ENCODE assay signal across 18 mouse cellular contexts in the genomic region with DNA sequence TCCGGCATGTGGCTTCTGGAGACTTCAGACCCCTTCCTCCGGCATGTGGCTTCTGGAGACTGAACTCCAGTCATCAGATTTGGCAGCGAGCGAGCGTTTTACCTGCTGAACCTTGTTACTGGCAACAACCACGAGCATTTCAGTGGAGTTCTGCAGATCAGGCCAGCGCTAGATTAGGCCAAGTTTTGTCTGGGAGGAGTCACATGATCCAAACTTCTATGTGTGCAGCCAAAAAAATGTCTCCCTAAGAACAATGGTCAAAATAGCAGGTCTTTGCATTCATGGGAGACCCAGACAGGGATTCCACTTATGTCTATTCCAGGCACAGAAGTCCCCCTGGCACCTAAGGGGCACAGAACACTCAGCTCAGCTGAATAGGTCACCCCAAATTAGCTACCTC. TPM values are rescaled to one million over a fixed set of nuclear protein-coding genes. Genes with fewer than 3 reads are reported as not detected.
DNase-seq lines count a peak whose midpoint lies in the region; ATAC-seq and TF ChIP-seq lines count a peak whose summit lies in the region.
"Had no signal": no experiment of that assay in that cellular context is flagged by ENCODE, and none has a peak within 500 bp of the region (broad histone marks: within the 10 kb centered on the region; RNA-seq: fewer than 3 reads in every experiment).

No protein-coding gene starts in this region.

- peak; percentile 85 for DNase-seq in kidney, adult 2 months
- peak; percentile 82 for DNase-seq in fat pad, adult 2 months (ENCODE audit: extremely low read depth, low read depth, low spot score)
- peak; percentile 53 for DNase-seq in kidney, postnatal 14 days
- no peak for DNase-seq in left cerebral cortex, postnatal 14 days (ENCODE audit: low spot score in 2 of 2)
- DNase-seq: adrenal gland, adult 8-10 months; cerebellum, postnatal 10 days; left cerebral cortex, postnatal 4 days; liver; lung, adult 18-20 months; thymus, postnatal 25 days had no signal

- no peak for TF ChIP-seq CTCF in kidney, adult 2 months (conservative IDR thresholded peaks at IDR 0.05; ENCODE audit: insufficient read depth, insufficient read length, low read depth, low read length)

- H3K36me3 ChIP-seq in heart, embryonic 14.5 days (ENCODE audit: control insufficient read depth, insufficient read depth, low read length): peaks cover 33% of the 10 kb centered on the region
- H3K36me3 ChIP-seq in heart, embryonic 11.5 days (ENCODE audit: control insufficient read depth, insufficient read depth, low read length): no peaks in the 10 kb centered on the region; the same call in 1 of the 2 replicates
- H3K36me3 ChIP-seq in kidney, adult 2 months (ENCODE audit: control insufficient read depth, insufficient read depth, low read length): no peaks in the 10 kb centered on the region; the same call in 1 of the 2 replicates
- no peaks in the 10 kb centered on the region for H3K36me3 ChIP-seq in kidney, embryonic 15.5 days
- H3K36me3 ChIP-seq: embryonic facial prominence, embryonic 13.5 days; hindbrain, embryonic 13.5 days; intestine, embryonic 15.5 days had no signal

- H3K9ac ChIP-seq in heart, embryonic 14.5 days (ENCODE audit: low read length): no peak overlapping the region
- no peak overlapping the region for H3K9ac ChIP-seq in heart, embryonic 11.5 days (ENCODE audit: low read depth, low read length)
- H3K9ac ChIP-seq in kidney, embryonic 15.5 days: no peak overlapping the region
- H3K9ac ChIP-seq: embryonic facial prominence, embryonic 13.5 days; hindbrain, embryonic 13.5 days; intestine, embryonic 15.5 days; neural tube, embryonic 15.5 days had no signal

- WGBS in heart, embryonic 14.5 days: 72% methylated on average over 7 of the region's 7 CpGs
- 82% methylated on average over 7 of the region's 7 CpGs for WGBS in heart, embryonic 11.5 days (ENCODE audit: insufficient replicate concordance)
- 41% methylated on average over 7 of the region's 7 CpGs for WGBS in kidney, adult 2 months
- WGBS in kidney, embryonic 15.5 days: 85% methylated on average over 7 of the region's 7 CpGs

- no peaks in the 10 kb centered on the region for H3K9me3 ChIP-seq in heart, embryonic 14.5 days (ENCODE audit: control insufficient read depth, low read length)
- H3K9me3 ChIP-seq in heart, embryonic 11.5 days (replicated peaks; ENCODE audit: control insufficient read depth, low read length): no peaks in the 10 kb centered on the region
- H3K9me3 ChIP-seq in kidney, embryonic 15.5 days (replicated peaks): no peaks in the 10 kb centered on the region
- H3K9me3 ChIP-seq: embryonic facial prominence, embryonic 13.5 days; hindbrain, embryonic 13.5 days; intestine, embryonic 15.5 days; neural tube, embryonic 15.5 days had no signal

- intact Hi-C loops in left cerebral cortex, postnatal 14 days (cut with DNase I): no loop called here

- TF ChIP-seq POLR2A in kidney, adult 2 months (IDR thresholded peaks at IDR 0.05; ENCODE audit: low read depth, low read length): no peak

- no peak overlapping the region for H3K4me2 ChIP-seq in heart, embryonic 14.5 days (ENCODE audit: low read length)
- no peak overlapping the region for H3K4me2 ChIP-seq in heart, embryonic 11.5 days
- H3K4me2 ChIP-seq in kidney, embryonic 15.5 days: no peak overlapping the region
- H3K4me2 ChIP-seq: embryonic facial prominence, embryonic 13.5 days; hindbrain, embryonic 13.5 days; intestine, embryonic 15.5 days; neural tube, embryonic 15.5 days had no signal

- H3K27ac ChIP-seq in heart, embryonic 14.5 days (replicated peaks in 1 of 2; ENCODE audit: control insufficient read depth in 1 of 2, insufficient read depth in 1 of 2, low read depth in 2 of 2, low read length in 2 of 2): peak overlapping the region; percentile 16 to 47; a peak in 1 of 4 replicates
- no peak overlapping the region for H3K27ac ChIP-seq in heart, embryonic 11.5 days (ENCODE audit: low read depth, low read length)
- H3K27ac ChIP-seq in kidney, adult 2 months (ENCODE audit: insufficient read depth, low read depth, low read length): peak overlapping the region; percentile 53
- no peak overlapping the region for H3K27ac ChIP-seq in kidney, embryonic 15.5 days
- H3K27ac ChIP-seq: embryonic facial prominence, embryonic 13.5 days; hindbrain, embryonic 13.5 days; intestine, embryonic 15.5 days; neural tube, embryonic 15.5 days had no signal

- no peak overlapping the region for H3K4me3 ChIP-seq in heart, embryonic 14.5 days (ENCODE audit: control insufficient read depth in 1 of 2, insufficient read depth in 1 of 2, low read depth in 1 of 2, low read length in 2 of 2)
- no peak overlapping the region for H3K4me3 ChIP-seq in heart, embryonic 11.5 days (ENCODE audit: low read depth, low read length)
- no peak overlapping the region for H3K4me3 ChIP-seq in kidney, adult 2 months (ENCODE audit: insufficient read depth, low read depth, low read length)
- no peak overlapping the region for H3K4me3 ChIP-seq in kidney, embryonic 15.5 days (replicated peaks)
- H3K4me3 ChIP-seq: embryonic facial prominence, embryonic 13.5 days; hindbrain, embryonic 13.5 days; intestine, embryonic 15.5 days; neural tube, embryonic 15.5 days had no signal

- peaks cover 10 to 19% of the 10 kb centered on the region in 2 experiments for H3K4me1 ChIP-seq in heart, embryonic 14.5 days (ENCODE audit: control insufficient read depth in 2 of 2, insufficient read depth in 2 of 2, low read length in 2 of 2)
- H3K4me1 ChIP-seq in heart, embryonic 11.5 days (ENCODE audit: control insufficient read depth, insufficient read depth, low read length): peaks cover 10% of the 10 kb centered on the region
- peaks cover 17% of the 10 kb centered on the region; the same call in 1 of the 2 replicates for H3K4me1 ChIP-seq in kidney, adult 2 months (ENCODE audit: control insufficient read depth, insufficient read depth, low read length)
- peaks cover 9% of the 10 kb centered on the region for H3K4me1 ChIP-seq in kidney, embryonic 15.5 days
- H3K4me1 ChIP-seq: intestine, embryonic 15.5 days had no signal

- ATAC-seq in heart, embryonic 14.5 days (ENCODE audit: insufficient number of reproducible peaks, insufficient read depth, low FRiP score, low read depth): no peak
- no peak for ATAC-seq in heart, embryonic 11.5 days (replicated peaks; ENCODE audit: insufficient number of reproducible peaks, low FRiP score, low TSS enrichment)
- ATAC-seq in kidney, embryonic 15.5 days (replicated peaks; ENCODE audit: low FRiP score): no peak
- ATAC-seq: intestine, embryonic 15.5 days; midbrain, embryonic 16.5 days had no signal

- H3K27me3 ChIP-seq in heart, embryonic 14.5 days (ENCODE audit: control insufficient read depth, insufficient read depth, low read length): no peaks in the 10 kb centered on the region
- no peaks in the 10 kb centered on the region for H3K27me3 ChIP-seq in heart, embryonic 11.5 days (ENCODE audit: control insufficient read depth, insufficient read depth, low read length)
- no peaks in the 10 kb centered on the region for H3K27me3 ChIP-seq in kidney, adult 2 months (replicated peaks; ENCODE audit: control insufficient read depth, insufficient read depth, low read length)
- H3K27me3 ChIP-seq in kidney, embryonic 15.5 days: no peaks in the 10 kb centered on the region
- H3K27me3 ChIP-seq: embryonic facial prominence, embryonic 13.5 days; hindbrain, embryonic 13.5 days; intestine, embryonic 15.5 days; neural tube, embryonic 15.5 days had no signal

RNA-seq across cellular contexts. Expression of gene Snta1, which starts 9.6 kb away (rescaled TPM):
- polyA plus RNA-seq in heart, embryonic 14.5 days (2014; fragmentation: Nextera tagmentation; extraction: Ambion mirVana): 23.7 and 26.9 TPM in 2 replicates
- polyA plus RNA-seq in heart, embryonic 11.5 days (2014; fragmentation: Nextera tagmentation; extraction: Ambion mirVana): 14.6 and 22.2 TPM in 2 replicates
- 60.5 and 63.4 TPM in 2 replicates for polyA plus RNA-seq in kidney, adult 2 months (2012; rRNA removed)
- polyA plus RNA-seq in kidney, embryonic 15.5 days (2015; fragmentation: Nextera tagmentation; extraction: Ambion mirVana): 12.0 and 12.7 TPM in 2 replicates
- total RNA-seq in left cerebral cortex, postnatal 14 days (2021): 10 to 100 TPM; 31.4 to 31.9 TPM

RNA-seq across cellular contexts. Expression of gene Cdk5rap1, which starts 25.5 kb away (rescaled TPM):
- polyA plus RNA-seq in heart, embryonic 14.5 days (2014; fragmentation: Nextera tagmentation; extraction: Ambion mirVana): 10.1 and 14.4 TPM in 2 replicates
- 14.1 and 18.3 TPM in 2 replicates for polyA plus RNA-seq in heart, embryonic 11.5 days (2014; fragmentation: Nextera tagmentation; extraction: Ambion mirVana)
- polyA plus RNA-seq in kidney, adult 2 months (2012; rRNA removed): 17.1 and 19.0 TPM in 2 replicates
- polyA plus RNA-seq in kidney, embryonic 15.5 days (2015; fragmentation: Nextera tagmentation; extraction: Ambion mirVana): 19.0 and 20.4 TPM in 2 replicates
- 10 to 100 TPM; 11.8 to 13.5 TPM for total RNA-seq in left cerebral cortex, postnatal 14 days (2021)

RNA-seq across cellular contexts. Expression of gene Cbfa2t2, which starts 38.0 kb away (rescaled TPM):
- 30.8 and 35.1 TPM in 2 replicates for polyA plus RNA-seq in heart, embryonic 14.5 days (2014; fragmentation: Nextera tagmentation; extraction: Ambion mirVana)
- polyA plus RNA-seq in heart, embryonic 11.5 days (2014; fragmentation: Nextera tagmentation; extraction: Ambion mirVana): 31.2 and 34.0 TPM in 2 replicates
- polyA plus RNA-seq in kidney, adult 2 months (2012; rRNA removed): 11.7 and 11.8 TPM in 2 replicates
- polyA plus RNA-seq in kidney, embryonic 15.5 days (2015; fragmentation: Nextera tagmentation; extraction: Ambion mirVana): 38.8 and 46.0 TPM in 2 replicates
- total RNA-seq in left cerebral cortex, postnatal 14 days (2021): 10 to 100 TPM; 40.5 to 52.0 TPM

Comparison
In these comparisons a context has a peak if more than half of its experiments do, and no peak if none do; other contexts are left out.
1. H3K27ac ChIP-seq: peak in heart, embryonic 14.5 days (2 of 2) and kidney, adult 2 months (single experiment); none in heart, embryonic 11.5 days (single experiment) and kidney, embryonic 15.5 days (single experiment).
2. DNase-seq: peak in kidney, adult 2 months (single experiment), fat pad, adult 2 months (single experiment) and kidney, postnatal 14 days (single experiment); none in left cerebral cortex, postnatal 14 days (0 of 2).